In the genomic region with DNA sequence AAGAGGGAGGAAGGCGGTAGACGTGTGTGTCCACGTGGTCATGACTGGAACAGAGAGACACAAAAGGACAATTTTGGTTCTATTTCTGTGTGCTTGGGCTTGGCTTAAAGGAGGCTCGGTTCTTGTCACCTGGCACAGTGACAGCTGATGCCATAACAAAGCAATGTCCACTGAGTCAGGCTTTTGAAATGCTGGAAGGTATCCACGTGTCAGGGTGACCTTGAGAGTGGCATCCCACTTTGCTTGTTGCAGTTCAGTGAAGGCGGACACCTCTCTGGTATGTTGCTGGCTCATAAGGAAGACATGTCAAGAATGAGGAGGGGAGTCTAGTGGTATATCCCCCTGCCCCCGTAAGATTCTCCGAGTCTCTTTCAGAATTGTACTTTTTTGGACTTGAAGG, we compare ENCODE assay signal across 19 mouse cellular contexts.
DNase-seq lines count a peak whose midpoint lies in the region; ATAC-seq and TF ChIP-seq lines count a peak whose summit lies in the region.
"Had no signal": no experiment of that assay in that cellular context is flagged by ENCODE, and none has a peak within 500 bp of the region (broad histone marks: within the 10 kb centered on the region; RNA-seq: fewer than 3 reads in every experiment).

No protein-coding gene starts in this region.

- TF ChIP-seq POLR2A in kidney, adult 2 months (IDR thresholded peaks at IDR 0.05; ENCODE audit: low read depth, low read length): no peak

- no peaks in the 10 kb centered on the region for H3K27me3 ChIP-seq in heart, embryonic 14.5 days (ENCODE audit: control insufficient read depth, insufficient read depth, low read length)
- H3K27me3 ChIP-seq in kidney, adult 2 months (replicated peaks; ENCODE audit: control insufficient read depth, insufficient read depth, low read length): no peaks in the 10 kb centered on the region
- H3K27me3 ChIP-seq: embryonic facial prominence, embryonic 12.5 days; hindbrain, embryonic 13.5 days; liver, embryonic 15.5 days; midbrain, embryonic 13.5 days had no signal

- intact Hi-C loops in heart, postnatal 25 days (cut with DNase I): no loop called here

- peak overlapping the region; percentile 14; the same call in 1 of the 2 replicates for H3K4me2 ChIP-seq in heart, embryonic 14.5 days (ENCODE audit: low read length)
- H3K4me2 ChIP-seq: embryonic facial prominence, embryonic 12.5 days; hindbrain, embryonic 13.5 days; liver, embryonic 15.5 days; midbrain, embryonic 13.5 days had no signal

- no peak overlapping the region for H3K9ac ChIP-seq in heart, embryonic 14.5 days (ENCODE audit: low read length)
- H3K9ac ChIP-seq: embryonic facial prominence, embryonic 12.5 days; hindbrain, embryonic 13.5 days; liver, embryonic 15.5 days; midbrain, embryonic 13.5 days had no signal

- no peak for DNase-seq in heart, postnatal 25 days (ENCODE audit: low spot score)
- DNase-seq in 3T3-L1 (ENCODE audit: low read depth, low spot score): peak; percentile 70
- peak; percentile 50 for DNase-seq in NIH3T3 (ENCODE audit: low read depth)
- peak; percentile 23 to 44 for DNase-seq in adrenal gland, postnatal 36 days
- DNase-seq in embryo, embryonic 10 days (ENCODE audit: low spot score): no peak
- DNase-seq in kidney, adult 2 months: no peak
- DNase-seq: cerebellum, adult 8-10 months; thymus, postnatal 4 days had no signal

- H3K36me3 ChIP-seq in heart, embryonic 14.5 days (ENCODE audit: control insufficient read depth, insufficient read depth, low read length): no peaks in the 10 kb centered on the region
- no peaks in the 10 kb centered on the region for H3K36me3 ChIP-seq in kidney, adult 2 months (ENCODE audit: control insufficient read depth, insufficient read depth, low read length)
- H3K36me3 ChIP-seq: embryonic facial prominence, embryonic 12.5 days; hindbrain, embryonic 13.5 days; liver, embryonic 15.5 days; midbrain, embryonic 13.5 days had no signal

- ATAC-seq in heart, embryonic 14.5 days (ENCODE audit: insufficient number of reproducible peaks, insufficient read depth, low FRiP score, low read depth): 0 out of 2 replicates have a peak, but pooled peaks have one; percentile 50
- ATAC-seq: activated CD4-positive, CD25-positive, alpha-beta regulatory T cell, adult 4 months; CD4-positive, CD25-positive, alpha-beta regulatory T cell, adult 4 months; forebrain, embryonic 16.5 days; lung, postnatal 0 days; midbrain, embryonic 13.5 days had no signal

- H3K4me3 ChIP-seq in heart, embryonic 14.5 days (ENCODE audit: control insufficient read depth in 1 of 2, insufficient read depth in 1 of 2, low read depth in 1 of 2, low read length in 2 of 2): no peak overlapping the region
- H3K4me3 ChIP-seq in kidney, adult 2 months (ENCODE audit: insufficient read depth, low read depth, low read length): no peak overlapping the region
- H3K4me3 ChIP-seq: embryonic facial prominence, embryonic 12.5 days; hindbrain, embryonic 13.5 days; liver, embryonic 15.5 days; midbrain, embryonic 13.5 days; myocyte had no signal

- peaks cover 14 to 18% of the 10 kb centered on the region in 2 experiments for H3K4me1 ChIP-seq in heart, embryonic 14.5 days (ENCODE audit: control insufficient read depth in 2 of 2, insufficient read depth in 2 of 2, low read length in 2 of 2)
- H3K4me1 ChIP-seq in kidney, adult 2 months (ENCODE audit: control insufficient read depth, insufficient read depth, low read length): no peaks in the 10 kb centered on the region
- H3K4me1 ChIP-seq: embryonic facial prominence, embryonic 12.5 days; hindbrain, embryonic 13.5 days; liver, embryonic 15.5 days; midbrain, embryonic 13.5 days had no signal

- no peaks in the 10 kb centered on the region for H3K9me3 ChIP-seq in heart, embryonic 14.5 days (ENCODE audit: control insufficient read depth, low read length)
- H3K9me3 ChIP-seq: embryonic facial prominence, embryonic 12.5 days; hindbrain, embryonic 13.5 days; liver, embryonic 15.5 days; midbrain, embryonic 13.5 days had no signal

- no peak for TF ChIP-seq CTCF in kidney, adult 2 months (conservative IDR thresholded peaks at IDR 0.05; ENCODE audit: insufficient read depth, insufficient read length, low read depth, low read length)

- peak overlapping the region; percentile 60 to 71 for H3K27ac ChIP-seq in heart, embryonic 14.5 days (replicated peaks in 1 of 2; ENCODE audit: control insufficient read depth in 1 of 2, insufficient read depth in 1 of 2, low read depth in 2 of 2, low read length in 2 of 2)
- no peak overlapping the region; the same call in 1 of the 2 replicates for H3K27ac ChIP-seq in kidney, adult 2 months (ENCODE audit: insufficient read depth, low read depth, low read length)
- H3K27ac ChIP-seq: embryonic facial prominence, embryonic 12.5 days; hindbrain, embryonic 13.5 days; kidney, postnatal 0 days; liver, embryonic 15.5 days; midbrain, embryonic 13.5 days had no signal

- 28% methylated on average over 8 of the region's 8 CpGs for WGBS in heart, embryonic 14.5 days
- 63% methylated on average over 8 of the region's 8 CpGs for WGBS in kidney, adult 2 months

Comparison
In these comparisons a context has a peak if more than half of its experiments do, and no peak if none do; other contexts are left out.
1. DNase-seq: peak in 3T3-L1 (single experiment), NIH3T3 (single experiment) and adrenal gland, postnatal 36 days (2 of 2); none in heart, postnatal 25 days (single experiment), embryo, embryonic 10 days (single experiment) and kidney, adult 2 months (single experiment).